Mouse (Mus musculus): ENCODE data around the gene Nav2. TPM values are rescaled to one million over a fixed set of nuclear protein-coding genes. Genes with fewer than 3 reads are reported as not detected.

The Nav2 gene
- polyA plus RNA-seq, 1 experiment from 2014 or later, result 19.7 TPM

GRCm38 (mm10) chr7:48880591-48881481, 27.7 kb upstream of the Nav2 start:
- Histone ChIP-seq H3K4me1 (ENCODE audit: insufficient read depth) (0 out of 2 replicates have a peak, but pooled peaks cover 2% of the 10 kb centered on the region), H3K9me3 (ENCODE audit: low read depth, low read length) (no peaks in the 10 kb centered on the region), H3K4me3 (ENCODE audit: low read depth, low read length) (peak overlapping the region; percentile 80), H3K4me2 (peak overlapping the region; percentile 96), H3K36me3 (ENCODE audit: insufficient read depth) (peaks cover 28% of the 10 kb centered on the region), H3K9ac (peak overlapping the region; percentile 95), H3K27ac (ENCODE audit: low read depth) (peak overlapping the region; percentile 93), H3K27me3 (ENCODE audit: insufficient read depth, low read length) (no peaks in the 10 kb centered on the region)
- ATAC-seq (ENCODE audit: insufficient read depth) (peak; percentile 97), DNase-seq (peak; percentile 100)
- under 1% methylated on average over 72 of the region's 77 CpGs for WGBS
- no peak for TF ChIP-seq CTCF (IDR thresholded peaks at IDR 0.05; ENCODE audit: low read depth)

- Histone ChIP-seq H3K9ac (peak within 1 kb of the TSS; percentile 95), H3K4me3 (ENCODE audit: low read depth, low read length) (peak within 1 kb of the TSS; percentile 80), H3K4me2 (peak within 1 kb of the TSS; percentile 96), H3K27ac (ENCODE audit: low read depth) (peak within 1 kb of the TSS; percentile 93), H3K9me3 (ENCODE audit: low read depth, low read length) (no peaks in the 10 kb centered on the region), H3K4me1 (ENCODE audit: insufficient read depth) (0 out of 2 replicates have a peak, but pooled peaks cover 2% of the 10 kb centered on the region), H3K27me3 (ENCODE audit: insufficient read depth, low read length) (no peaks in the 10 kb centered on the region), H3K36me3 (ENCODE audit: insufficient read depth) (peaks cover 22% of the 10 kb centered on the region)
- no peak for TF ChIP-seq CTCF (IDR thresholded peaks at IDR 0.05; ENCODE audit: low read depth)
- WGBS, result 1% methylated on average over 41 of the region's 41 CpGs
- ATAC-seq (ENCODE audit: insufficient read depth) (peak; percentile 85), DNase-seq (peak; percentile 93)
These were observed 27.0 kb upstream of the Nav2 start, which contains the start of gene E2f8 for GRCm38 (mm10) chr7:48881486-48881885. Gene E2f8 (minus strand): TSS chr7:48881596.

DNA sequence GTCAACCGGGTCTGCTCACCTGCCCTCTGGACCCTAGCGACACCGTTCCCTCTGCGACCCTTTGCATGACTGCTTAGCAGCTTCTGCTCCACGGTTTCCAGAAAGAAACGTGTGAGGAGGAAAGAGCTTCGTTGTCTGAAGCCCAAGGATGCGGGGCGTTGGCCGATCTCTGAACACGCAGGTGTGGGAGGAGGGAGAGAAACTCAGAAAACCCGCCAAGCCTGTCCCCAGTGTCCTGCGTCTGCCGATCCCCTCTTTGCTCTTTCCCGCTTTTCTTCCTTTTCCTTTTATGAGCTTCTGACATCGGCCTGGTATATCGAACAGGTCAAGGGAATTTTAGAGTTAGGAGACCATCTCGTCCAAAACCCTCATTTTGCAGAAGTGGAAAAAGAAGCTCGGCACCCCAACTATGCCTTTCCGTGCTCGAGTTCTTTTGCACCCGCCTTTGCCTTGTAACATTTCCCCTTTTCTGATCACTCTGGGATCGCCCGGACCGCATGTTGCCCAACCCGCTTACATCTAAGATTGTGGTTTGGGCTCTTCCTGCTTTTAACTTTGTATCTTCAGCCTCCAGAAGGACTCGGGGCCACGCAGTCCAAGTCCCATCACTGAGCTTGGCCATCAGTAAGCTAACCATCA, 26.4 kb upstream of the Nav2 start:
- no peak for TF ChIP-seq CTCF (IDR thresholded peaks at IDR 0.05; ENCODE audit: low read depth)
- Histone ChIP-seq H3K4me3 (ENCODE audit: low read depth, low read length) (peak overlapping the region; percentile 80), H3K27ac (ENCODE audit: low read depth) (peak overlapping the region; percentile 93), H3K9me3 (ENCODE audit: low read depth, low read length) (no peaks in the 10 kb centered on the region), H3K27me3 (ENCODE audit: insufficient read depth, low read length) (no peaks in the 10 kb centered on the region), H3K9ac (peak overlapping the region; percentile 95), H3K4me1 (ENCODE audit: insufficient read depth) (0 out of 2 replicates have a peak, but pooled peaks cover 2% of the 10 kb centered on the region), H3K4me2 (peak overlapping the region; percentile 96), H3K36me3 (ENCODE audit: insufficient read depth) (peaks cover 16% of the 10 kb centered on the region)
- under 1% methylated on average over 28 of the region's 28 CpGs for WGBS
- ATAC-seq (ENCODE audit: insufficient read depth) (no peak), DNase-seq (peak; percentile 68)

- no peaks in the 10 kb centered on the region for H3K27me3 ChIP-seq (ENCODE audit: insufficient read depth, low read length)
- no peak overlapping the region for H3K4me3 ChIP-seq (ENCODE audit: low read depth, low read length)
- 0 out of 2 replicates have a peak, but pooled peaks cover 2% of the 10 kb centered on the region for H3K4me1 ChIP-seq (ENCODE audit: insufficient read depth)
- no peak overlapping the region for H3K4me2 ChIP-seq
- no peaks in the 10 kb centered on the region for H3K9me3 ChIP-seq (ENCODE audit: low read depth, low read length)
- 73% methylated on average over 4 of the region's 4 CpGs for WGBS
- H3K9ac ChIP-seq, result no peak overlapping the region
- peaks cover under 1% of the 10 kb centered on the region; the same call in 1 of the 2 replicates for H3K36me3 ChIP-seq (ENCODE audit: insufficient read depth)
- no peak overlapping the region for H3K27ac ChIP-seq (ENCODE audit: low read depth)
- ATAC-seq (ENCODE audit: insufficient read depth), result no peak
- no peak for DNase-seq
- no peak for TF ChIP-seq CTCF (IDR thresholded peaks at IDR 0.05; ENCODE audit: low read depth)
These were observed 24.8 kb upstream of the Nav2 start for GRCm38 (mm10) chr7:48883525-48884265.

DNA sequence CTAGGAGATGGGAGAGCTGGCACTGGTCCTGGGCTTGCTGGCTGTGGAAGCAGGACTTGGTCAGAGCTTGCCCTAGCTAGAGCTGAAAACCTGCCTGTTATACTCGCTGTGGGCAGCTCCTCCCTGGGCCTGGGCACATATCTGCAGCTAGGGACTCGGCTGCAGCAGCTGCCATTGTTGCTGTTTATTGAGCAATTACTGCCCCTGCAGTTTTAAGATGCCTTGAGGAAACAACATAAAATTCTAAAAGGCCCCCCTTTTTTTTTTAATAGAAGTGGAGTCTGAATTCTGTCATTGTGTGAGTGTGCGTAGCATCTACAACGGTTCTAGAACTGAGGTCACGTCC, 24.3 kb upstream of the Nav2 start:
- ATAC-seq (ENCODE audit: insufficient read depth) (no peak), DNase-seq (no peak)
- Histone ChIP-seq H3K36me3 (ENCODE audit: insufficient read depth) (no peaks in the 10 kb centered on the region), H3K9me3 (ENCODE audit: low read depth, low read length) (no peaks in the 10 kb centered on the region), H3K4me1 (ENCODE audit: insufficient read depth) (0 out of 2 replicates have a peak, but pooled peaks cover 2% of the 10 kb centered on the region), H3K4me3 (ENCODE audit: low read depth, low read length) (no peak overlapping the region), H3K9ac (no peak overlapping the region), H3K27ac (ENCODE audit: low read depth) (no peak overlapping the region), H3K4me2 (no peak overlapping the region), H3K27me3 (ENCODE audit: insufficient read depth, low read length) (no peaks in the 10 kb centered on the region)
- WGBS, result 52% methylated on average over 5 of the region's 5 CpGs
- TF ChIP-seq CTCF (IDR thresholded peaks at IDR 0.05; ENCODE audit: low read depth), result no peak

DNA sequence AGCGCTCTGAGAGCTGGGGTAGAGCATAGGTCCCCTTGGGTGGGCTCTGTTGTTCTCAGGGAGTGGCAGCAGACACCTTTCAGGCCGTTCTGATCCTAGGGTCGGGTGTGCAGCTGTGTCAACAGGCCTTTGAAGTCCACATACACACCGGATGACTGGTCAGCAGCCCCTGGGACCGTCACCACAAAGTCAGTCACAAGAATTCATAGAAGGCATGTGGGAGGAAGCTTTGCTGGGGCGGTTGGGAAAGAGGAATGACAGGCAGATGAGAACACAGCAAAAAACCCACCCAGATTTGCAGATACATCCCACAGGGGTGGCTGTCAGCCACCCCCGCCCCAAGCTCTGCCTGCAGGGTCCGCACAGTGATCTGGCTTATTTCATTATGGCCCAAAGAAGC, 20.5 kb upstream of the Nav2 start:
- H3K27ac ChIP-seq (ENCODE audit: low read depth), result no peak overlapping the region
- DNase-seq (no peak), ATAC-seq (ENCODE audit: insufficient read depth) (no peak)
- H3K4me3 ChIP-seq (ENCODE audit: low read depth, low read length), result no peak overlapping the region
- no peaks in the 10 kb centered on the region for H3K4me1 ChIP-seq (ENCODE audit: insufficient read depth)
- no peak overlapping the region for H3K4me2 ChIP-seq
- no peak for TF ChIP-seq CTCF (IDR thresholded peaks at IDR 0.05; ENCODE audit: low read depth)
- H3K9ac ChIP-seq, result no peak overlapping the region
- no peaks in the 10 kb centered on the region for H3K36me3 ChIP-seq (ENCODE audit: insufficient read depth)
- 23% methylated on average over 8 of the region's 8 CpGs for WGBS
- no peaks in the 10 kb centered on the region for H3K9me3 ChIP-seq (ENCODE audit: low read depth, low read length)
- no peaks in the 10 kb centered on the region for H3K27me3 ChIP-seq (ENCODE audit: insufficient read depth, low read length)
